Mouse (Mus musculus) right cerebral cortex, postnatal 10 days (tissue): ENCODE results near the gene Tnrc18.

ENCODE experiments used
- DNase-seq, 2 experiments: peaks; one replicate each; pipeline ENCODE4 v3.0.0; 2021; ENCODE audit warnings: low spot score in 2 of 2

Gene Tnrc18

GRCm38 (mm10) chr5:142723520-142724133 lies 93.8 kb downstream of the Tnrc18 start:
- DNase-seq: peak; percentile 80

GRCm38 (mm10) chr5:142719897-142720296 lies 97.6 kb downstream of the Tnrc18 start:
- DNase-seq: no peak

GRCm38 (mm10) chr5:142718486-142718885 lies 99.0 kb downstream of the Tnrc18 start:
- DNase-seq: no peak

- DNase-seq: peak; percentile 75 to 87
These were observed 99.4 kb downstream of the Tnrc18 start for GRCm38 (mm10) chr5:142718037-142718436.

- no peak for DNase-seq
These were observed 101.4 kb downstream of the Tnrc18 start for GRCm38 (mm10) chr5:142716056-142716455.

- no peak for DNase-seq
These were observed 102.4 kb downstream of the Tnrc18 start for GRCm38 (mm10) chr5:142715059-142715458.

GRCm38 (mm10) chr5:142713966-142714365 lies 103.5 kb downstream of the Tnrc18 start:
- no peak for DNase-seq

- no peak for DNase-seq
These were observed 105.1 kb downstream of the Tnrc18 start for GRCm38 (mm10) chr5:142712373-142712772.

- no peak for DNase-seq
These were observed 108.0 kb downstream of the Tnrc18 start for GRCm38 (mm10) chr5:142709436-142709835.

- no peak for DNase-seq
These were observed 109.8 kb downstream of the Tnrc18 start for GRCm38 (mm10) chr5:142707709-142708108.

GRCm38 (mm10) chr5:142703569-142703968 lies 113.9 kb downstream of the Tnrc18 start:
- peak; percentile 83 for DNase-seq

GRCm38 (mm10) chr5:142702511-142703138 lies 114.8 kb downstream of the Tnrc18 start:
- peak in 1 of 2 experiments; percentile 59 for DNase-seq

- peak; percentile 78 to 82 for DNase-seq
These were observed 115.6 kb downstream of the Tnrc18 start for GRCm38 (mm10) chr5:142701651-142702510.

GRCm38 (mm10) chr5:142700842-142701589 lies 116.4 kb downstream of the Tnrc18 start:
- peak in 1 of 2 experiments; percentile 57 for DNase-seq

GRCm38 (mm10) chr5:142697742-142698141 lies 119.7 kb downstream of the Tnrc18 start:
- DNase-seq: no peak

- peak; percentile 84 to 94 for DNase-seq
These were observed 120.6 kb downstream of the Tnrc18 start for GRCm38 (mm10) chr5:142696865-142697264.

- no peak for DNase-seq
These were observed 121.2 kb downstream of the Tnrc18 start for GRCm38 (mm10) chr5:142696258-142696657.

GRCm38 (mm10) chr5:142694627-142695340 lies 122.7 kb downstream of the Tnrc18 start:
- DNase-seq: no peak

GRCm38 (mm10) chr5:142693738-142694430 lies 123.6 kb downstream of the Tnrc18 start:
- no peak for DNase-seq

- no peak for DNase-seq
These were observed 124.3 kb downstream of the Tnrc18 start for GRCm38 (mm10) chr5:142692971-142693737.
